Comparison of ENCODE assay signal across 8 mouse cellular contexts in the genomic region with DNA sequence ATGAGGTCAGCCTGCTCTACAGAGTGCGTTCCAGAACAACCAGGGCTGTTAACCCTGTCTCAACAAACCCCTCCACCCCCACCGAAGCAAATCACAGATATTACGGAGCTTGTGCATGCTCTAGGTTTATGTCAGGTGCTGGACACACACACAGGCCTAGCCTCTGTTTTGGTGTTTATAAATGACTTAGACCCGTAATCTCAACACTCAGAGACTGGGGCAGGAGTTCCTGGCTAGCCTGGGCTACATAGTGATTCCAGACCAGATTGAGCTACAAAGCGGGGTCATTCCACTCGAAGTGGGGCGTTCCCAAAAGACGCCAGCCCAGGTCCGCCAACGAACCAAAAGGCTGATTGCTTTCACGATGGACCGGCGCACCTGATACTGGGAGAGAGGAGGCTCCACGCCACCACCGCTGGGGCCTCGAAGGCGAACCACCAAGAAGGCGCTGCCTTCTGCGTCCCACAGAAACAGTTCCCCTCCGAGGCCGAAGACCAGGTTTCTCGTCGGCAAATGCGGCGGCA. TPM values are rescaled to one million over a fixed set of nuclear protein-coding genes. Genes with fewer than 3 reads are reported as not detected.
DNase-seq lines count a peak whose midpoint lies in the region; ATAC-seq and TF ChIP-seq lines count a peak whose summit lies in the region.

No protein-coding gene starts in this region.

- peaks cover 55% of the 10 kb centered on the region for H3K36me3 ChIP-seq in heart, embryonic 13.5 days
- H3K36me3 ChIP-seq in ES-Bruce4 (ENCODE audit: control insufficient read depth, insufficient read depth, low read length, poor library complexity, severe bottlenecking) (peaks cover 42% of the 10 kb centered on the region), myocyte (ENCODE audit: control insufficient read depth, insufficient read depth) (peaks cover 15% of the 10 kb centered on the region)
- peaks cover 53% of the 10 kb centered on the region for H3K36me3 ChIP-seq in embryonic facial prominence, embryonic 14.5 days (ENCODE audit: control insufficient read depth, insufficient read depth, low read length)

- TF ChIP-seq CTCF in ES-Bruce4 (IDR thresholded peaks at IDR 0.05; ENCODE audit: low read depth, low read length), result no peak

- peaks cover 23% of the 10 kb centered on the region for H3K79me2 ChIP-seq in myocyte (ENCODE audit: control insufficient read depth, insufficient read depth)

- ATAC-seq in heart, embryonic 13.5 days (ENCODE audit: extremely low read depth, insufficient number of reproducible peaks, low FRiP score, low TSS enrichment), result peak; percentile 1; the same call in 1 of the 2 replicates
- ATAC-seq in embryonic facial prominence, embryonic 14.5 days (ENCODE audit: low read depth), result no peak

- H3ac ChIP-seq in myocyte (ENCODE audit: control insufficient read depth, insufficient read length), result peak overlapping the region; percentile 52

- no peak for TF ChIP-seq POLR2A in ES-Bruce4 (IDR thresholded peaks at IDR 0.05; ENCODE audit: insufficient read depth, low read length)
- no peak for TF ChIP-seq POLR2A in myocyte (IDR thresholded peaks at IDR 0.05; ENCODE audit: insufficient read length, low read depth)

- peak overlapping the region; percentile 93 for H3K4me3 ChIP-seq in heart, embryonic 13.5 days
- peak overlapping the region; percentile 91 for H3K4me3 ChIP-seq in ES-Bruce4 (ENCODE audit: low read depth, low read length)
- H3K4me3 ChIP-seq in embryonic facial prominence, embryonic 14.5 days (ENCODE audit: low read depth, low read length), result peak overlapping the region; percentile 67
- H3K4me3 ChIP-seq in myocyte, result peak overlapping the region; percentile 96

- DNase-seq in heart, postnatal 4 days, result no peak
- DNase-seq in embryonic facial prominence, embryonic 14.5 days (ENCODE audit: low spot score), result peak; percentile 19
- peak; percentile 7 for DNase-seq in large intestine, adult 2 months (ENCODE audit: low read depth, low spot score)
- DNase-seq in left cerebral cortex, postnatal 14 days (ENCODE audit: low spot score in 2 of 2), result no peak
- DNase-seq in urinary bladder, postnatal 25 days (ENCODE audit: low spot score), result no peak

- H3K4me1 ChIP-seq in heart, embryonic 13.5 days, result peaks cover 19% of the 10 kb centered on the region
- H3K4me1 ChIP-seq in ES-Bruce4 (ENCODE audit: control insufficient read depth, insufficient read depth, low read length), result no peaks in the 10 kb centered on the region
- H3K4me1 ChIP-seq in embryonic facial prominence, embryonic 14.5 days (ENCODE audit: control insufficient read depth, insufficient read depth, low read length), result peaks cover 7% of the 10 kb centered on the region

- WGBS in heart, embryonic 13.5 days, result under 1% methylated on average over 25 of the region's 25 CpGs
- WGBS in embryonic facial prominence, embryonic 14.5 days, result under 1% methylated on average over 25 of the region's 25 CpGs
- under 1% methylated on average over 25 of the region's 25 CpGs for WGBS in large intestine, adult 2 months

- peak overlapping the region; percentile 92 for H3K27ac ChIP-seq in heart, embryonic 13.5 days (replicated peaks)
- peak overlapping the region; percentile 8; the same call in 1 of the 2 replicates for H3K27ac ChIP-seq in ES-Bruce4 (ENCODE audit: insufficient read depth, low read length)
- peak overlapping the region; percentile 81 for H3K27ac ChIP-seq in embryonic facial prominence, embryonic 14.5 days (replicated peaks; ENCODE audit: low read depth, low read length)

- H3K9ac ChIP-seq in heart, embryonic 13.5 days, result peak overlapping the region; percentile 95
- H3K9ac ChIP-seq in ES-Bruce4 (ENCODE audit: low read depth, poor library complexity, severe bottlenecking), result peak overlapping the region; percentile 83
- H3K9ac ChIP-seq in embryonic facial prominence, embryonic 14.5 days (ENCODE audit: low read depth, low read length), result peak overlapping the region; percentile 88

- no peaks in the 10 kb centered on the region for H3K27me3 ChIP-seq in heart, embryonic 13.5 days (replicated peaks)
- H3K27me3 ChIP-seq in ES-Bruce4 (ENCODE audit: control insufficient read depth, insufficient read depth, low read length, poor library complexity, severe bottlenecking) (no peaks in the 10 kb centered on the region), myocyte (ENCODE audit: control insufficient read depth, insufficient read depth, insufficient read length) (no peaks in the 10 kb centered on the region)
- no peaks in the 10 kb centered on the region for H3K27me3 ChIP-seq in embryonic facial prominence, embryonic 14.5 days (replicated peaks; ENCODE audit: control insufficient read depth, insufficient read depth, low read length)

- H3K9me3 ChIP-seq in heart, embryonic 13.5 days, result no peaks in the 10 kb centered on the region
- no peaks in the 10 kb centered on the region for H3K9me3 ChIP-seq in ES-Bruce4 (replicated peaks; ENCODE audit: control insufficient read depth, insufficient read depth, low read length, poor library complexity, severe bottlenecking)
- no peaks in the 10 kb centered on the region for H3K9me3 ChIP-seq in embryonic facial prominence, embryonic 14.5 days (ENCODE audit: control insufficient read depth, low read length)

- peak overlapping the region; percentile 95 for H3K4me2 ChIP-seq in heart, embryonic 13.5 days
- peak overlapping the region; percentile 90 for H3K4me2 ChIP-seq in embryonic facial prominence, embryonic 14.5 days (ENCODE audit: low read depth, low read length)
- H3K4me2 ChIP-seq in myocyte (ENCODE audit: low read depth), result peak overlapping the region; percentile 86

- intact Hi-C loops in left cerebral cortex, postnatal 14 days (cut with DNase I), result no loop called here

- TF ChIP-seq EP300 in ES-Bruce4 (IDR thresholded peaks at IDR 0.05; ENCODE audit: insufficient read depth, low read depth, low read length), result no peak

TF ChIP-seq in myocyte, 11 proteins besides CTCF, POLR2A, EP300 and RAD21:
- no peak for TF ChIP-seq MAX (IDR thresholded peaks at IDR 0.05; ENCODE audit: low read depth)
- no peak for TF ChIP-seq POLR2AphosphoS2 (IDR thresholded peaks at IDR 0.05; ENCODE audit: insufficient read length, low read depth)
- no peak for TF ChIP-seq MYOD1 (IDR thresholded peaks at IDR 0.05; ENCODE audit: control insufficient read depth in 1 of 3, insufficient read length in 2 of 3, low read depth in 2 of 3)

RNA-seq across cellular contexts. Expression of a gene that starts 0.4 kb away (rescaled TPM):
- 101 and 112 TPM in 2 replicates for polyA plus RNA-seq in heart, embryonic 13.5 days (2015; fragmentation: Nextera tagmentation; extraction: Ambion mirVana)
- total RNA-seq in heart, postnatal 4 days (2021), result 10 to 100 TPM; 70.1 to 72.2 TPM
- polyA plus RNA-seq in ES-Bruce4 (2011; ENCODE audit: insufficient read depth, insufficient read length, low read depth, missing spikeins) (219 and 227 TPM in 2 replicates), myocyte (2012; fragmentation: generic; extraction: Trizol) (63.5 TPM)
- polyA plus RNA-seq in embryonic facial prominence, embryonic 14.5 days (2014; fragmentation: Nextera tagmentation; extraction: Ambion mirVana), result 118 TPM in 2 replicates
- polyA plus RNA-seq in large intestine, adult 2 months (2012; rRNA removed), result 20.4 and 29.9 TPM in 2 replicates
- 10 to 100 TPM; 52.9 to 55.9 TPM for total RNA-seq in left cerebral cortex, postnatal 14 days (2021)

RNA-seq across cellular contexts. Expression of a gene that starts 0.7 kb away (rescaled TPM):
- polyA plus RNA-seq in heart, embryonic 13.5 days (2015; fragmentation: Nextera tagmentation; extraction: Ambion mirVana), result 46.6 and 61.5 TPM in 2 replicates
- 10 to 100 TPM; 15.0 to 18.5 TPM for total RNA-seq in heart, postnatal 4 days (2021)
- polyA plus RNA-seq in ES-Bruce4 (2011; ENCODE audit: insufficient read depth, insufficient read length, low read depth, missing spikeins), result 49.5 TPM in 2 replicates
- 67.3 and 68.3 TPM in 2 replicates for polyA plus RNA-seq in embryonic facial prominence, embryonic 14.5 days (2014; fragmentation: Nextera tagmentation; extraction: Ambion mirVana)
- 24.4 and 28.0 TPM in 2 replicates for polyA plus RNA-seq in large intestine, adult 2 months (2012; rRNA removed)
- polyA plus RNA-seq in myocyte (2012; fragmentation: generic; extraction: Trizol), result 28.0 TPM
- 10 to 100 TPM; 36.8 to 46.5 TPM for total RNA-seq in left cerebral cortex, postnatal 14 days (2021)

RNA-seq across cellular contexts. Expression of a gene that starts 13.5 kb away (rescaled TPM):
- polyA plus RNA-seq in heart, embryonic 13.5 days (2015; fragmentation: Nextera tagmentation; extraction: Ambion mirVana), result 248 and 269 TPM in 2 replicates
- total RNA-seq in heart, postnatal 4 days (2021), result 100 to 1,000 TPM; 233 to 253 TPM
- polyA plus RNA-seq in ES-Bruce4 (2011; ENCODE audit: insufficient read depth, insufficient read length, low read depth, missing spikeins) (398 and 407 TPM in 2 replicates), myocyte (2012; fragmentation: generic; extraction: Trizol) (318 TPM)
- polyA plus RNA-seq in embryonic facial prominence, embryonic 14.5 days (2014; fragmentation: Nextera tagmentation; extraction: Ambion mirVana), result 223 and 224 TPM in 2 replicates
- polyA plus RNA-seq in large intestine, adult 2 months (2012; rRNA removed), result 77.6 and 89.8 TPM in 2 replicates
- 100 to 1,000 TPM; 100 to 103 TPM for total RNA-seq in left cerebral cortex, postnatal 14 days (2021)

RNA-seq across cellular contexts. Expression of a gene that starts 34.9 kb away (rescaled TPM):
- polyA plus RNA-seq in heart, embryonic 13.5 days (2015; fragmentation: Nextera tagmentation; extraction: Ambion mirVana), result 11.3 and 12.6 TPM in 2 replicates
- total RNA-seq in heart, postnatal 4 days (2021), result 10 to 100 TPM; 15.0 to 16.9 TPM
- 32.3 and 32.8 TPM in 2 replicates for polyA plus RNA-seq in ES-Bruce4 (2011; ENCODE audit: insufficient read depth, insufficient read length, low read depth, missing spikeins)
- 20.3 and 21.3 TPM in 2 replicates for polyA plus RNA-seq in embryonic facial prominence, embryonic 14.5 days (2014; fragmentation: Nextera tagmentation; extraction: Ambion mirVana)
- 9.0 and 14.8 TPM in 2 replicates for polyA plus RNA-seq in large intestine, adult 2 months (2012; rRNA removed)
- polyA plus RNA-seq in myocyte (2012; fragmentation: generic; extraction: Trizol), result 9.2 TPM
- total RNA-seq in left cerebral cortex, postnatal 14 days (2021), result 10 to 100 TPM; 18.8 to 20.6 TPM

RNA-seq across cellular contexts. Expression of a gene that starts 50.1 kb away (rescaled TPM):
- polyA plus RNA-seq in heart, embryonic 13.5 days (2015; fragmentation: Nextera tagmentation; extraction: Ambion mirVana), result 22.6 and 24.5 TPM in 2 replicates
- 10 to 100 TPM; 15.2 to 15.3 TPM for total RNA-seq in heart, postnatal 4 days (2021)
- polyA plus RNA-seq in ES-Bruce4 (2011; ENCODE audit: insufficient read depth, insufficient read length, low read depth, missing spikeins), result 35.6 and 36.7 TPM in 2 replicates
- 29.2 and 30.0 TPM in 2 replicates for polyA plus RNA-seq in embryonic facial prominence, embryonic 14.5 days (2014; fragmentation: Nextera tagmentation; extraction: Ambion mirVana)
- 4.0 and 5.4 TPM in 2 replicates for polyA plus RNA-seq in large intestine, adult 2 months (2012; rRNA removed)
- polyA plus RNA-seq in myocyte (2012; fragmentation: generic; extraction: Trizol), result 11.0 TPM
- total RNA-seq in left cerebral cortex, postnatal 14 days (2021), result 10 to 100 TPM; 11.2 to 12.5 TPM

Comparison
In these comparisons a context has a peak if more than half of its experiments do, and no peak if none do; other contexts are left out.
1. H3K27ac ChIP-seq: peak in every context shown above with its lines; median percentile 92 in heart, embryonic 13.5 days; 81 in embryonic facial prominence, embryonic 14.5 days; 8 in ES-Bruce4.
2. DNase-seq: peak in embryonic facial prominence, embryonic 14.5 days (single experiment) and large intestine, adult 2 months (single experiment); none in heart, postnatal 4 days (single experiment), left cerebral cortex, postnatal 14 days (0 of 2) and urinary bladder, postnatal 25 days (single experiment).
3. Peak in every context shown above with its lines, with median percentiles within 50 percentile points of each other: H3K4me2 ChIP-seq, H3K4me3 ChIP-seq and H3K9ac ChIP-seq.